Mouse (Mus musculus) ES-Bruce4 (cell line): ENCODE data around the gene Prpf31. TPM values are rescaled to one million over a fixed set of nuclear protein-coding genes. Genes with fewer than 3 reads are reported as not detected.
A peak's percentile ranks its signal among the peaks of the same experiment; 100 is the strongest.

Experiments
- H3K27ac ChIP-seq: 2 replicates; pipeline ENCODE4 v1.5.1; 2012; ENCODE audit warnings: low read length, inconsistent platforms; ENCODE audit not compliant: insufficient read depth
- H3K27me3 ChIP-seq: 2 replicates; pipeline ENCODE4 v1.6.1; 2012; ENCODE audit warnings: mild to moderate bottlenecking, low read length, inconsistent platforms; ENCODE audit not compliant: control insufficient read depth, poor library complexity, insufficient read depth, severe bottlenecking
- H3K36me3 ChIP-seq: 2 replicates; pipeline ENCODE4 v1.6.1; 2012; ENCODE audit warnings: inconsistent platforms, mild to moderate bottlenecking, low read length, moderate library complexity; ENCODE audit not compliant: control insufficient read depth, poor library complexity, insufficient read depth, severe bottlenecking
- H3K4me1 ChIP-seq: one replicate; pipeline ENCODE4 v1.8.1; 2011; ENCODE audit warnings: low read length; ENCODE audit not compliant: control insufficient read depth, insufficient read depth
- H3K4me3 ChIP-seq: 2 replicates; pipeline ENCODE4 v1.5.1; 2011; ENCODE audit warnings: low read depth, mild to moderate bottlenecking, low read length
- H3K9ac ChIP-seq: 2 replicates; pipeline ENCODE4 v1.6.1; 2012; ENCODE audit warnings: low read depth, mild to moderate bottlenecking, inconsistent platforms; ENCODE audit not compliant: poor library complexity, severe bottlenecking
- H3K9me3 ChIP-seq: replicated peaks from 2 replicates; pipeline ENCODE4 v1.6.1; 2012; ENCODE audit warnings: mild to moderate bottlenecking, low read length, inconsistent platforms; ENCODE audit not compliant: control insufficient read depth, poor library complexity, insufficient read depth, severe bottlenecking
- CTCF ChIP-seq: IDR thresholded peaks from one replicate; pipeline ENCODE4 v1.8.1; 2011; ENCODE audit warnings: low read depth, low read length
- EP300 ChIP-seq: IDR thresholded peaks from 2 replicates; pipeline ENCODE4 v1.6.1; 2011; ENCODE audit warnings: low read depth, low read length; ENCODE audit not compliant: insufficient read depth
- POLR2A ChIP-seq: IDR thresholded peaks from one replicate; pipeline ENCODE4 v1.8.1; 2011; ENCODE audit warnings: low read length; ENCODE audit not compliant: insufficient read depth
- polyA plus RNA-seq: library from polyadenylated mRNA; stranded (reverse); fragments of >200 nt; gene quantifications from 2 replicates; pipeline ENCODE4 v1.2.4, GENCODE M21; 2011; ENCODE audit warnings: low read depth; ENCODE audit not compliant: missing spikeins, insufficient read depth, insufficient read length

Prpf31 gene
- polyA plus RNA-seq: 67.3 and 80.1 TPM in 2 replicates

DNA sequence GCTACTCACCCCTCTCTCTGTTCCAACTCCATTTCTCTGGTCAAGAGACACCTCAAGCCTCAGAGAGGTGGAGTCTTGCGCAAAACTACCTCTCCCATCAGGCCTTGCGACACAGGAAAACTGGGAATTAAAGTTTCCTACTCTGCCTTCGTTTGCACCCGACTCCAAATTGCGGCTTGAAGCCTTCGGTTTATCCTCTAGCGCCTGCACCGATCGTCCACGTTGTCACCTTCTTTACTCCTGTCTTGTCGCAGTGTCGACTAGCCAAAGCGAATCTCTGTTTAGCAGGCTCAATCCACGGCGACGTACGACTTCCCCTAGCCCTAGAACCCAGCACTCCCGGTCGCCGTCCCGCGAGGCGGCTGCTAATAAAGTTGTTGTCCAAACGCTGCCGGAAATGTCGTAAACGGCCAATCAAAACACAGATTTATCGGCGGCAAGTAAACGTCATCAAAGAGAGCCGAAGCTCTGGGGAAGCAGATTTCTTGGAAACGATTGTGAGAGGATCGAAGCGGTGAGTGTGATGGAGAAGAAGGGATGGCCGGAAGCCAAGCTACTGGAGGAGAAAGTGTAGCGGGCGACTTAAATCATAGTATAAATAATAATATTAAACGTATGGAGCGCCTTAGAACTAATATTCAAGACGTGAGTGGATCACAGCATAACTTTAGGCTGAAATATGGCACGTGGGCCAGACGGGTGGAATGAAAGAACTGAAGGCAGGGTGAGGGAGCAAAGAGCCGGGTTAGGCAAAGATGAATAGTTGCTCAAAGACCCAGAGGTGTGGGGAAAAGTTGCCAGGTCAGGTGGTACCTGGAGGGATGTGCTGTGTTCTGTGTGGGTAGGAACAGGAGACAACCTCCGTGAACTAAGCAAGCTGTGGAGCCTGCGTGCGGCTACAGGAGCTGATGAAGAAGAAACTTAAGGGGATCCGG lies at the start of gene Prpf31, which contains the start of gene Tfpt:
TSS of gene Prpf31 (plus strand) at position 443 of the 935 bp plus-strand sequence.
TSS of gene Tfpt (minus strand) at position 387 of the 935 bp plus-strand sequence.
- Histone ChIP-seq H3K27me3 (no peaks in the 10 kb centered on the region), H3K27ac (no peak within 1 kb of the TSS), H3K36me3 (peaks cover 24% of the 10 kb centered on the region)

DNA sequence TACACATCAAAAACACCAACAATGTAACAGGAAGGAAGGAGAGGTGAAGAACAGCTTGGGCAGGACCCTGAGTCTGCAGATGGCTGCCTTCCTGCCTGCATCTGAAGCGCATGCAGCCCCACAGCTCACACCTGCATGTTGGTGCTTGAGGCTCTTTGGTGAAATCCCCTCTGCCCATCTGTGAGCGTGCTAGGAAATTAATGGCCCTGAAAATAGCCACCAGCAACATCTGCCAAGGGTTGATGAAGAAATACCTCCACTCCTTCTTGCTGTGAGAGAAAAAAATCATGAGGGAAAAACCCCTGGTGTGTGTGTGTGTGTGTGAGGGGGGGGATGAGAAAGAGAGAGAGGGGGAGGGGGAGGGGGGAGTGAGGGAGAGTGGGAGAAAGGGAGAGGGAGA lies 49.8 kb upstream of the Prpf31 start:
- H3K4me1 ChIP-seq: peaks cover 2% of the 10 kb centered on the region
- H3K9me3 ChIP-seq: no peaks in the 10 kb centered on the region
- H3K36me3 ChIP-seq: 0 out of 2 replicates have a peak, but pooled peaks cover 2% of the 10 kb centered on the region
- TF ChIP-seq CTCF (no peak), POLR2A (no peak), EP300 (no peak)
- no peak overlapping the region for H3K27ac ChIP-seq
- H3K4me3 ChIP-seq: no peak overlapping the region
- H3K9ac ChIP-seq: no peak overlapping the region
- H3K27me3 ChIP-seq: no peaks in the 10 kb centered on the region

More for the DNA sequence above, at the start of gene Prpf31, which contains the start of gene Tfpt:
- peak within 1 kb of the TSS; percentile 95 for H3K4me3 ChIP-seq
- no peaks in the 10 kb centered on the region for H3K9me3 ChIP-seq
- H3K9ac ChIP-seq: peak within 1 kb of the TSS; percentile 71
- H3K4me1 ChIP-seq: no peaks in the 10 kb centered on the region
- TF ChIP-seq EP300 (0 out of 2 replicates have a peak, but pooled peaks have one; percentile 23), POLR2A (no peak)

DNA sequence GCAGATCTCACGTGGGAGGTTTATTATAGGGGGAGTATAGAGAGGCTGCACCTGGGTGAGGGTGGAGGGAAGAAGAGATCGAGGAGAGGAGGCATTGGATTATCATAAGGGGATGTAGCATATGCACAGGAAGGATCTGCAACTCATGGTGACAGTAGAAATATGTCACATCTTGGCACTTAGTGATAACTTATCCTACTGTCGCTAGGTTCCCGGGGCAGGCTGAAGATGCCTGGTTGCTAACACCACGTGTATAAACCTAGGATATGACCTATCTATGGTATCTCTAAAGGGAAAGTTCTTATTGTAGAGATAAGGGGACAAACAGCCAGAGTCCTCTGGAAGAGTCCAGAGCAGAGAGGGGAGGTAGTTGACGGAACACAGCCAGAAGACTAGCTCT lies 44.0 kb upstream of the Prpf31 start:
- Histone ChIP-seq H3K4me1 (peaks cover 5% of the 10 kb centered on the region), H3K27ac (peak overlapping the region; percentile 98), H3K9ac (no peak overlapping the region), H3K9me3 (no peaks in the 10 kb centered on the region), H3K36me3 (no peaks in the 10 kb centered on the region), H3K4me3 (peak overlapping the region; percentile 66), H3K27me3 (no peaks in the 10 kb centered on the region)
- TF ChIP-seq EP300 (no peak), POLR2A (no peak), CTCF (no peak)

DNA sequence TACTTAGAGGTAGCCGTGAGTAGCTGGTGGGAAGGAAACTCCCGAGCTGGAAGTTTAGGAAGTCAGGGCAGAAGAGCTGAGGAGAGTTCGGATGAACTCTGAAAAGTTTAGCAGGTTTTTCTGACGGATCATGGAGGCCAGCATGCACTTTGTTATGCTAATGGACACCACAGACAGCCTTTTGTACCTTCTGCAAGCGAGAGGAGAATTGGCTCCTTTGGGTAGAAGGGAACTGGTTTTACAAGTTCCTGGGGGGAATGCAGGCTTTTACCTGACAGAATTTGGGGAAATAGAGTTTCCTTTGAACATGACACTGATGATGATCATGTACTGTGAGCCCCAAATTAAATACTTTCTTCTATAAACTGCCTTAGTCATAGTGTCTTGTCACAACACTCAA lies 43.5 kb upstream of the Prpf31 start:
- Histone ChIP-seq H3K4me1 (peaks cover 5% of the 10 kb centered on the region), H3K9ac (no peak overlapping the region), H3K4me3 (peak overlapping the region; percentile 66), H3K27ac (peak overlapping the region; percentile 98), H3K36me3 (no peaks in the 10 kb centered on the region), H3K27me3 (no peaks in the 10 kb centered on the region), H3K9me3 (no peaks in the 10 kb centered on the region)
- TF ChIP-seq POLR2A (no peak), EP300 (no peak), CTCF (no peak)

DNA sequence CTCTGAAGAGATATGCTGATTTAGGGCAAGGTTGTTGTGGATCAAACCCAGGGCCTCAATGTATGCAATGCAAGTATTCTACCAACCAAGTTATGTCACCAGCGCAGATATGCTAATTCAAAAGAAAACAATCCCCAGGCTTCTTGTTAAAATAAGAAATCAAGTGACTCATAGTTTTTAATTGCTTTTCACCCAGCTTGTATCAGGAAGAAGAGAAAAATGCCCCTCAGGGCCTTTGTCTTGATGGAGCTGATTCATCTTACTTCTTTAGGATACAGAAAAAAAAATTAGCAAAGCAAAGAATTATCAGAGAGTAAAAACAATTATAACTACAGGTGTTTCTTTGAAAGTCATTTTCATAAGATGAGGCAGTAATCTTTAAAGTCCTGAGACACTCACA lies 42.5 kb upstream of the Prpf31 start:
- Histone ChIP-seq H3K9ac (no peak overlapping the region), H3K27ac (peak overlapping the region; percentile 97; the same call in 1 of the 2 replicates), H3K27me3 (no peaks in the 10 kb centered on the region), H3K9me3 (no peaks in the 10 kb centered on the region), H3K4me3 (no peak overlapping the region), H3K36me3 (no peaks in the 10 kb centered on the region), H3K4me1 (peaks cover 5% of the 10 kb centered on the region)
- TF ChIP-seq CTCF: no peak
- TF ChIP-seq POLR2A: no peak
- TF ChIP-seq EP300: no peak

DNA sequence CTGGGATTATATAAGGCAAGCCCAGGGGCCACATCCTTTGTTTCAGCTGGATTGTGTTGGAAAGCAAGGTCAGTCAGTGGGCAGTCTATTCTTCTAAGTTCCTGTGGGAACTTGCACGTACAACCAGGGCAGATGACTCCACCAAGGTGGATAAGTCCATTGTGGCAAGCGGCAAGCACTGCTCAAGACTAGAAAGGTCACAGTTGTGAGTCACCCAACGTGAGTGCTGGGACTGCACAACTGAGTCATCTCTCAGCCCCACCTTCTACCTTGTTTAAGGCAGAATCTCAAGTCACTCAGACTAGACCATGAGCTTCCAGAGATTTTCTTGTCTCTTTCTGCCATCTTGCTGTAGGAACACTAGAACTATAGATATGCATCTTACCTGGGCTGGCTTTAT lies 39.2 kb upstream of the Prpf31 start:
- Histone ChIP-seq H3K36me3 (no peaks in the 10 kb centered on the region), H3K4me1 (peaks cover 4% of the 10 kb centered on the region), H3K27ac (no peak overlapping the region), H3K9me3 (no peaks in the 10 kb centered on the region), H3K4me3 (no peak overlapping the region), H3K27me3 (no peaks in the 10 kb centered on the region), H3K9ac (no peak overlapping the region)
- TF ChIP-seq CTCF (no peak), EP300 (no peak)
